Mouse (Mus musculus) c-Kit-positive CD71-negative TER-119-negative erythroid progenitor cells, embryonic 14.5 days (primary cell): ENCODE data around the gene Ly6g6f.

Experiments
- DNase-seq: peaks from one replicate; pipeline ENCODE4 v3.0.0-alpha.2; 2013; ENCODE audit warnings: low read depth

Ly6g6f gene

DNA sequence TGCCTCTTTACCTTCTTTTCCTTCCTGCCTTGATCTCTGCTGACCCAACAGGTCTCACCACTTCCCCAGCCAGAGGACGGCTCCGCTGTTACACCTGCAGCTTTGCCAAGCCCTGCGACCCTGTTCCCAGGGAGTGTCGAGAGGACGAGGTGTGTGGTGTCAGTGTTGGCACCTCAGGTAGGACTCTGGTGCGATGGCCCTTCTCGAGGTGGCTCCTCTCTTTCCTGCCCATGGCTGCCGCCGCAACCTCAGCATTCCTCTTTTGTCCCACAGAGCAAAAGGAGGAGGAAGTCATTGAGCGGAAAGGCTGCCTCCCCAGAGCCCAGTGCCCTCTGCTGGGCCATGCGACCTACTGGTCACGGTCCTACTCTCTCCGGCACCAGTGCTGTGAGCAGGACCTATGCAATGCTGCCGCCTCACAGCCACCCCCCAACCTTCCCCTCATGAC, 7.6 kb downstream of the Ly6g6f start, which contains the start of gene Ly6g6d:
Gene Ly6g6d (minus strand): TSS at position 280 of the 448 bp plus-strand sequence.
- no peak for DNase-seq

- no peak for DNase-seq
Measured at GRCm38 (mm10) chr17:35077285-35077684, 8.1 kb downstream of the Ly6g6f start.

DNA sequence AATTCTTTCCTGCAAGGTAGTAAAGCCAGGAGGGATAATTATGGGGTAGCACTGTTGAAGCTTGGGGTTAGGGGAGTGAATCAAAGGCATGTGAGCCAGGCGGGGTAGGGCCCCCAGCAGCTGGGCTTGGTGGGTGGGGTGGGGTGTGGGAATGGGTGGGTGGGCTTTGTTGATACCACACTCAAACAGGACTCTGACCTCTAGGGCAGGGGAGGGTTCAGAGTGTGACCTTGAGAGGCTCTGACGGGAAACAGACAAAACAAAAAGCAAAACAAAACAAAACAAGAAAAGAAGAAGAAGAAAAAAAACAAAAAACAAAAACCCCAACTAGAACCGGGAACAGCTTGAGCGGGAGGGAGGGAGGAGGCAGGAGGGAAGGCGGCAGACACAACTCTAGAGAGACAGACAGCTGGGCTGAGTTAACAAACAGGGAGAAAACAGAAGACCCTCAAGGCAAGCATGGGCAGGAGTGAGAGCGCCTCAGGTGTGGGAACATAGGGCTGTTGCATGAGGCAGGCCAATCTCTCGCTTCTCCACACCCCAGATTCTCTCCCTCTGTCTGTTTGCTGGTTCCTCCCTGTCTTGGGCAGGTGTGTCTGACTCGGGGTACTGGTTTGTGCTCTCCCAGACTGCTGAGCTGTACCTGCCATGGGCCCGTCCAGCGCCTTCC, 8.8 kb downstream of the Ly6g6f start, which contains the start of gene Ly6g6e:
Gene Ly6g6e (plus strand): TSS at position 396 of the 670 bp plus-strand sequence.
- no peak for DNase-seq

GRCm38 (mm10) chr17:35074097-35074496, 11.3 kb downstream of the Ly6g6f start:
- no peak for DNase-seq

GRCm38 (mm10) chr17:35071454-35071853, 14.0 kb downstream of the Ly6g6f start:
- no peak for DNase-seq

GRCm38 (mm10) chr17:35070556-35071229, 14.7 kb downstream of the Ly6g6f start:
- DNase-seq: no peak

DNA sequence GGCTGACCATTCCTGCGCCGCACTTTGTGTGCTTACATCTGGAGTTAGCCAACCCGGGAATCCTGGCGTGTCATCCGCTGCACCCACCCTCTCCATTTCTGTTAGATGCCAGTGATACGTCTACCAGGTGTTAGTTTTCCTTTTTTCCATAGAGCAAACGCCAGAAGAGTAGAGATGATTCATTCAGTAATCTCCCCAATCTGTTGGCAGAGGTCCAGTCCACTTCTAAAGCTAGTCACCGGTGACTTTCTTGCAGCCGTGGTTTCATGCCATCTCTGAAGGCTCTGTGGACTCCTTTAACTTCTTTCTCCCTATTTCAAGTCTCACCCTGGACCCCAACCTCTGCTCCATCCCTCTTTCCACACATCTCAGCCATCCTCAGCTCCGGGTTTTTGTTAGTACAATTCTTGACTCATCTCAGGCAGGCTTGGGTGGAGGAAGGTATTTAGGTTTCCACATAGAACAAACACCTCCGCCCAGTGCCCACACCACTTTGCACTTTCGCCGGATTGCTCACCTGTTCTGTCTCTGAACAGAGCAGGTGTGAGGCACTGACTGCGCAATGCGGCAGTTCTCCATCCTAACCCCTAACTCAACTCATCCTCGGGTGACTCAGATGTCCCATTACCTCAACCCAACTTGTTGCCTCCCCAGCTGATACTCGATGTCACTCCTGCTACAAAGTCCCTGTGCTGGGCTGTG, 17.0 kb downstream of the Ly6g6f start:
- no peak for DNase-seq

DNA sequence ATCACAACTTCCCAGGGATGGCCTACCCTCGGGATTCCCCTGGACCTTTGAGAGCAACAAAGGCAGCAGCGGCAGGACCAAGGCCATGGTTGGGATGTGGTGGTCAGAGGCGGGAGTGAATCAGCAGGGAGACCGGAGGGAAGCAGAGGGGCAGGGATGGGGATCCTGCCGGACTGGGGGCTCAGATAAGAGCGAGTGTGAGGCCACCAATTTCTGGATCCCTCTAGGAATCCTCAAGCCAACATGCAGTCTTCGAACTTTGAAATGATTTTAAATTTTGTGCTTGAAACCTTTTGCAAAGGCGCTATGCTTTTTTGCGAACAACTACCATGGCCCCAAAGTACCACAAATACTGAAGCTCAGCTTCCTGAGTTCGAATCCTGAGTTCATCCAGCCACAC, 19.3 kb downstream of the Ly6g6f start, which contains the start of gene Mpig6b:
Gene Mpig6b (minus strand): TSS at position 101 of the 400 bp plus-strand sequence.
- no peak for DNase-seq

- DNase-seq: no peak
Measured at GRCm38 (mm10) chr17:35064951-35065947, 20.2 kb downstream of the Ly6g6f start, which contains the start of gene Ly6g6c. TSS of gene Ly6g6c (plus strand) at chr17:35065388.

- no peak for DNase-seq
Measured at GRCm38 (mm10) chr17:35064378-35064877, 21.0 kb downstream of the Ly6g6f start.

DNA sequence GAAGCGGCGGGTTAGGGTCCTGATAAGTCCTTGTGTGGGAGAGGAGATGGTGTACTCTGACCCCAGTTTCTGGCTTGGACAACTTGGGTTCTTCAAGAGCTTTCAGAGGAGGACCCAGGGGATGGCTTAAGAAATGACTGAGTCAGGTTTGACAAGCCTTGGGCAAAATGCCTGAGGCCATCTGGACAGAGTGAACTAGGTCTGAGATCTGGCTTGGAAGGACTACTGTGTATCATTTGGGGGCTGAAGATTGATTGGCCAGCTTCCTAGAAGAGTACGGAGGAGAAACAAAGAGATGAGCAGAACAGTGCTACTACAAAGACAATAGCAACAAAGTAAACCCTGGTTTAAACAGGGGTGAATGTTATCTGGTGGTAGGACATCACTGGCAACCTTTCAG, 21.9 kb downstream of the Ly6g6f start:
- no peak for DNase-seq

GRCm38 (mm10) chr17:35061299-35061698, 24.1 kb downstream of the Ly6g6f start:
- no peak for DNase-seq

- no peak for DNase-seq
Measured at GRCm38 (mm10) chr17:35060737-35061297, 24.6 kb downstream of the Ly6g6f start.

DNA sequence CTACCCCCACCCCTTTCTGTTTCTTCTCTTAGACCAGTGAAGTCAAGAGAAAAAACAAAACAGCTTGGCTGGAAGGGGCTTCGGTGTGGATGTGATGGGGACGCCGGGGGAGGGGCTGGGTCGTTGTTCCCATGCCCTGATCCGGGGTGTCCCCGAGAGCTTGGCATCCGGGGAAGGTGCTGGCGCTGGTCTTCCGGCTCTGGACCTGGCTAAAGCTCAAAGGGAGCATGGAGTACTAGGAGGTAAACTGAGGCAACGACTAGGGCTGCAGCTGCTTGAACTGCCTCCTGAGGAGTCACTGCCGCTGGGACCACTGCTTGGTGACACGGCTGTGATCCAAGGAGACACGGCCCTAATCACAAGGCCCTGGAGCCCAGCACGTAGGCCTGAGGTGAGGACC, 25.3 kb downstream of the Ly6g6f start:
- DNase-seq: no peak

DNA sequence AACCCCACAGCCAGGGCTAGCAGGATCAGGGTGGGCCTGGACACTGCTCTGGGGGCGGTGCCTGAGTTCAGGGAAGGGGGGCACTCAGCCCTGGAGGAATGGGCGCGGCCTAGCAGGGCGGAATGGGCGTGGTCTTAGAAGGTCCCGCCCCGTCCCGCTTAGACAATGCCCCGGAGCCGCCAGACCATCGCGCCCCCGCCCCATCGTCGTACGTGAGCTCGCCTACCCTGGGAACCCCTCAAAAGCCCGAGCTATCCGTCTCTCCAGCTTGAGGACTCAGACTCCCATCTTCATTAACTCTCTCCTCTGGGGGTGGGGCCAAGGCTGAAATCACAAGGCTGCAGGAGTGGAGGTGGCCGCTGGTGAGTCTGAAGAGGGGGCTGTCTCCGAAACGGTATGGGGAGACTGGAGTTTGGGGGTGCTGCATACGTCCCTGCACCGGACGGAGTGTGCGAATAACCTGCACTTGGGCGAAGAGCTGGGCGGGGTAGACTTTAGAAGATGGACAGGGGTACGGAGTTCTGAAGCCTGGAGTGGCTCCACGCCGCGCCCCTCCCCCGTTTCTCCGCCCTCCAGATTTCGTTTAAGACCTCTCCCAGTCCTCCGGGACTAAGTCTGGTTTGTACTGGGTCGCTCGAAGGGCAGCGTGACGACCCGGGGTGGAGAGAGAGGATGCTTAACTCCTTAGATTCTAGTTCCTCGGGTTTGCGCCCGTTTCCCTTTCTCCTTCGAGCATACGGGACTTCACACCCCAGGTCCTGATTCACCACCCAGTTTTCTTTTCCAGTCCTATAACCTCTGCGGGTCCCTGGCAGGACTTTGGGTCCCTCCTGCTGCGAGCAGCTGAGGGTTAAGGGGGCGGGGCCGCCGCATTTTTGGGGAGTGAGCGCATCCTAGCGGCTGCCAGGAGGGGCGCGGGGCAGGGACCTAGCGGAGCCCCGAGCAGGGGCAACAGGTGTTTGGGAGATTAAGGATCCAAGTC, 26.2 kb downstream of the Ly6g6f start, which contains the start of gene Ddah2:
Gene Ddah2 (plus strand): TSS at position 125 of the 982 bp plus-strand sequence.
- no peak for DNase-seq

GRCm38 (mm10) chr17:35058316-35058715, 27.1 kb downstream of the Ly6g6f start:
- no peak for DNase-seq

- no peak for DNase-seq
Measured at GRCm38 (mm10) chr17:35057090-35057489, 28.3 kb downstream of the Ly6g6f start.

- DNase-seq: no peak
Measured at GRCm38 (mm10) chr17:35055691-35056495, 29.5 kb downstream of the Ly6g6f start.
